Mouse (Mus musculus) liver, embryonic 13.5 days (tissue): Measurements from ENCODE around the gene Golga2. TPM values are rescaled to one million over a fixed set of nuclear protein-coding genes. Genes with fewer than 3 reads are reported as not detected.

ENCODE experiments used
- ATAC-seq: fragments of 200-750 bp; cut with Nextera tagmentation; 2 replicates; pipeline ENCODE4 v1.8.0; 2017; ENCODE audit warnings: low read depth, mild to moderate bottlenecking, moderate number of reproducible peaks, moderate library complexity
- DNase-seq: peaks from one replicate; pipeline ENCODE4 v3.0.0; 2022
- H3K27ac ChIP-seq: fragments of 300-500 bp; sonication (generic); 2 replicates; pipeline ENCODE4 v1.5.1; 2015; ENCODE audit warnings: moderate library complexity, mild to moderate bottlenecking, inconsistent platforms
- H3K27me3 ChIP-seq: fragments of 300-500 bp; sonication (generic); 2 replicates; pipeline ENCODE4 v1.6.1; 2015; ENCODE audit warnings: mild to moderate bottlenecking, inconsistent platforms
- H3K36me3 ChIP-seq: fragments of 300-500 bp; sonication (generic); 2 replicates; pipeline ENCODE4 v1.6.1; 2015; ENCODE audit warnings: mild to moderate bottlenecking, inconsistent platforms
- H3K4me1 ChIP-seq: fragments of 300-500 bp; sonication (generic); replicated peaks from 2 replicates; pipeline ENCODE4 v1.6.1; 2015; ENCODE audit warnings: inconsistent platforms
- H3K4me2 ChIP-seq: fragments of 300-500 bp; sonication (generic); 2 replicates; pipeline ENCODE4 v1.6.1; 2015; ENCODE audit warnings: inconsistent platforms, mild to moderate bottlenecking, moderate library complexity
- H3K4me3 ChIP-seq: fragments of 300-500 bp; sonication (generic); replicated peaks from 2 replicates; pipeline ENCODE4 v1.5.1; 2015; ENCODE audit warnings: mild to moderate bottlenecking, inconsistent platforms
- H3K9ac ChIP-seq: fragments of 300-500 bp; sonication (generic); 2 replicates; pipeline ENCODE4 v1.6.1; 2015; ENCODE audit warnings: mild to moderate bottlenecking, inconsistent platforms
- H3K9me3 ChIP-seq: fragments of 300-500 bp; sonication (generic); replicated peaks from 2 replicates; pipeline ENCODE4 v1.6.1; 2016; ENCODE audit warnings: inconsistent platforms
- WGBS: fragments of 180-500 bp; shearing (Covaris S2); methylation state at CpG from one replicate; pipeline ENCODE4 v1.1.7; 2015; ENCODE audit not compliant: insufficient replicate concordance; 5-methylcytosine and 5-hydroxymethylcytosine counted together
- microRNA-seq: library from miRNA; unstranded; fragments of <30 nt; microRNA quantifications from one replicate; pipeline ENCODE4, GENCODE M21; 2016
- polyA plus RNA-seq: library from polyadenylated mRNA; unstranded; fragments of >200 nt; fragmentation: Nextera tagmentation; extraction: Ambion mirVana; gene quantifications from 2 replicates; pipeline ENCODE4 v1.2.1, GENCODE M21; 2015

The Golga2 gene
- polyA plus RNA-seq, 1 experiment from 2014 or later: 7.4 TPM

- no peak for ATAC-seq
- H3K4me1 ChIP-seq: peaks cover 26% of the 10 kb centered on the region
- no peak overlapping the region for H3K27ac ChIP-seq
- H3K27me3 ChIP-seq: peaks cover 65% of the 10 kb centered on the region
- peak overlapping the region; percentile 82; the same call in 1 of the 2 replicates for H3K4me2 ChIP-seq
- no peaks in the 10 kb centered on the region for H3K9me3 ChIP-seq
- no peak overlapping the region for H3K9ac ChIP-seq
- DNase-seq: no peak
- 40% methylated on average over 9 of the region's 9 CpGs for WGBS
- H3K36me3 ChIP-seq: no peaks in the 10 kb centered on the region
- no peak overlapping the region for H3K4me3 ChIP-seq
Observed at GRCm38 (mm10) chr2:32351471-32351961, 64.3 kb downstream of the Golga2 start.

GRCm38 (mm10) chr2:32352151-32353006, 65.2 kb downstream of the Golga2 start, which contains the start of gene Ciz1:
Ciz1 (plus strand) TSS chr2:32352327.
- peak within 1 kb of the TSS; percentile 62 for H3K9ac ChIP-seq
- peak within 1 kb of the TSS; percentile 82 for H3K4me2 ChIP-seq
- peak within 1 kb of the TSS; percentile 61 for H3K4me3 ChIP-seq
- 3% methylated on average over 36 of the region's 52 CpGs for WGBS
- peaks cover 60% of the 10 kb centered on the region for H3K27me3 ChIP-seq
- no peaks in the 10 kb centered on the region for H3K36me3 ChIP-seq
- no peak for DNase-seq
- H3K9me3 ChIP-seq: no peaks in the 10 kb centered on the region
- peaks cover 26% of the 10 kb centered on the region for H3K4me1 ChIP-seq
- peak; percentile 4; the same call in 1 of the 2 replicates for ATAC-seq
- H3K27ac ChIP-seq: no peak within 1 kb of the TSS

GRCm38 (mm10) chr2:32353007-32353542, 65.9 kb downstream of the Golga2 start, which contains the start of gene Dnm1:
Dnm1 (minus strand) TSS chr2:32353338.
- peak; percentile 65 for ATAC-seq
- Histone ChIP-seq H3K4me3 (peak within 1 kb of the TSS; percentile 61), H3K4me1 (peaks cover 26% of the 10 kb centered on the region), H3K9me3 (no peaks in the 10 kb centered on the region), H3K36me3 (no peaks in the 10 kb centered on the region), H3K27ac (peak within 1 kb of the TSS; percentile 19), H3K27me3 (peaks cover 54% of the 10 kb centered on the region), H3K4me2 (peak within 1 kb of the TSS; percentile 82), H3K9ac (peak within 1 kb of the TSS; percentile 62)
- under 1% methylated on average over 63 of the region's 63 CpGs for WGBS
- DNase-seq: peak; percentile 78

- no peak for DNase-seq
- Histone ChIP-seq H3K4me2 (peak overlapping the region; percentile 82), H3K27me3 (peaks cover 53% of the 10 kb centered on the region), H3K36me3 (no peaks in the 10 kb centered on the region), H3K9ac (no peak overlapping the region; the same call in 1 of the 2 replicates), H3K9me3 (no peaks in the 10 kb centered on the region), H3K27ac (peak overlapping the region; percentile 19; the same call in 1 of the 2 replicates), H3K4me1 (peaks cover 26% of the 10 kb centered on the region), H3K4me3 (no peak overlapping the region)
- ATAC-seq: no peak
- WGBS: 41% methylated on average over 6 of the region's 6 CpGs
Observed at GRCm38 (mm10) chr2:32353836-32354235, 66.7 kb downstream of the Golga2 start.

- H3K27ac ChIP-seq: peak overlapping the region; percentile 19
- H3K9me3 ChIP-seq: no peaks in the 10 kb centered on the region
- H3K4me3 ChIP-seq: no peak overlapping the region
- H3K9ac ChIP-seq: no peak overlapping the region
- H3K4me1 ChIP-seq: peaks cover 26% of the 10 kb centered on the region
- H3K4me2 ChIP-seq: no peak overlapping the region
- H3K27me3 ChIP-seq: peaks cover 48% of the 10 kb centered on the region
- ATAC-seq: no peak
- DNase-seq: no peak
- WGBS: 71% methylated on average over 3 of the region's 3 CpGs
- no peaks in the 10 kb centered on the region for H3K36me3 ChIP-seq
Observed at GRCm38 (mm10) chr2:32354336-32354895, 67.2 kb downstream of the Golga2 start.

- Histone ChIP-seq H3K9ac (no peak overlapping the region), H3K36me3 (no peaks in the 10 kb centered on the region), H3K27ac (no peak overlapping the region), H3K4me2 (no peak overlapping the region), H3K4me1 (peaks cover 34% of the 10 kb centered on the region), H3K4me3 (no peak overlapping the region), H3K27me3 (peaks cover 30% of the 10 kb centered on the region), H3K9me3 (no peaks in the 10 kb centered on the region)
- no peak for DNase-seq
- 67% methylated on average over 10 of the region's 10 CpGs for WGBS
- ATAC-seq: no peak
Observed at GRCm38 (mm10) chr2:32356216-32356615, 69.0 kb downstream of the Golga2 start.

Small RNA genes lying within 50 kb of the gene (microRNA-seq; reads per million reads assigned to microRNA genes)
- gene Gm23363 (not detected), gene Mir199b (239 reads per million, percentile 60 among the genes with 10 or more reads in this experiment)

Other genes starting within 250 kb of the Golga2 start
- 10.6 and 13.0 TPM in 2 replicates for gene Fam78a, start 202.5 kb upstream of the Golga2 start, polyA plus RNA-seq
- 2.0 and 2.2 TPM in 2 replicates for gene Plpp7, start 191.9 kb upstream of the Golga2 start, polyA plus RNA-seq
- gene Prrc2b, start 136.3 kb upstream of the Golga2 start, polyA plus RNA-seq: 6.8 and 7.7 TPM in 2 replicates
- gene Pomt1, start 50.8 kb upstream of the Golga2 start, polyA plus RNA-seq: 15.4 and 15.6 TPM in 2 replicates
- gene Uck1, start 27.2 kb upstream of the Golga2 start, polyA plus RNA-seq: 28.0 and 30.1 TPM in 2 replicates
- 218 and 237 TPM in 2 replicates for gene Swi5, start 691 bp downstream of the Golga2 start, polyA plus RNA-seq
- 14.8 and 21.1 TPM in 2 replicates for gene Ciz1, start 64.9 kb downstream of the Golga2 start, polyA plus RNA-seq
- 0.65 and 0.81 TPM in 2 replicates for gene Dnm1, start 66.0 kb downstream of the Golga2 start, polyA plus RNA-seq
- gene 1110008P14Rik, start 94.6 kb downstream of the Golga2 start, polyA plus RNA-seq: 35.3 and 39.2 TPM in 2 replicates
- gene Lcn2, start 100.9 kb downstream of the Golga2 start, polyA plus RNA-seq: 18.0 and 22.8 TPM in 2 replicates
- 14.1 and 15.5 TPM in 2 replicates for gene Ptges2, start 108.5 kb downstream of the Golga2 start, polyA plus RNA-seq
- gene Naif1, start 163.1 kb downstream of the Golga2 start, polyA plus RNA-seq: 2.2 and 2.4 TPM in 2 replicates
- gene Slc25a25, start 164.1 kb downstream of the Golga2 start, polyA plus RNA-seq: 8.7 and 9.2 TPM in 2 replicates
- 1.0 and 1.1 TPM in 2 replicates for gene Fam102a, start 247.9 kb downstream of the Golga2 start, polyA plus RNA-seq